Mouse (Mus musculus) liver, postnatal 0 days (tissue): Measurements from ENCODE around the gene Rnf207. TPM values are rescaled to one million over a fixed set of nuclear protein-coding genes. Genes with fewer than 3 reads are reported as not detected.

Experiments used
- ATAC-seq: fragments of 200-750 bp; cut with Nextera tagmentation; 2 replicates; pipeline ENCODE4 v1.8.0; 2017; ENCODE audit warnings: mild to moderate bottlenecking, moderate library complexity
- DNase-seq: peaks from one replicate; pipeline ENCODE4 v3.0.0-alpha.2; 2016
- H3K27ac ChIP-seq: fragments of 300-500 bp; sonication (generic); 2 replicates; pipeline ENCODE4 v1.5.1; 2014; ENCODE audit warnings: antibody characterized with exemption, moderate library complexity, mild to moderate bottlenecking, low read depth
- H3K27me3 ChIP-seq: fragments of 300-500 bp; sonication (generic); 2 replicates; pipeline ENCODE4 v1.6.1; 2014; ENCODE audit warnings: low read length, control low read depth, mixed read lengths; ENCODE audit not compliant: insufficient read depth
- H3K36me3 ChIP-seq: fragments of 300-500 bp; sonication (generic); replicated peaks from 2 replicates; pipeline ENCODE4 v1.6.1; 2014; ENCODE audit warnings: mild to moderate bottlenecking, control low read depth, low read length, moderate library complexity, mixed read lengths; ENCODE audit not compliant: insufficient read depth
- H3K4me1 ChIP-seq: fragments of 300-500 bp; sonication (generic); 2 replicates; pipeline ENCODE4 v1.6.1; 2014; ENCODE audit warnings: antibody characterized with exemption, mild to moderate bottlenecking, control low read depth; ENCODE audit not compliant: insufficient read depth
- H3K4me2 ChIP-seq: fragments of 300-500 bp; sonication (generic); 2 replicates; pipeline ENCODE4 v1.6.1; 2014; ENCODE audit warnings: low read depth, mild to moderate bottlenecking, low read length, moderate library complexity, mixed read lengths
- H3K4me3 ChIP-seq: fragments of 300-500 bp; sonication (generic); 2 replicates; pipeline ENCODE4 v1.5.1; 2014; ENCODE audit warnings: low read depth, low read length
- H3K9ac ChIP-seq: fragments of 300-500 bp; sonication (generic); replicated peaks from 2 replicates; pipeline ENCODE4 v1.6.1; 2014; ENCODE audit warnings: mild to moderate bottlenecking, moderate library complexity
- H3K9me3 ChIP-seq: fragments of 300-500 bp; sonication (generic); 2 replicates; pipeline ENCODE4 v1.6.1; 2016; ENCODE audit warnings: mild to moderate bottlenecking, control low read depth, low read length, mixed read lengths
- CTCF ChIP-seq: sonication (generic); IDR thresholded peaks from 2 replicates; pipeline ENCODE4 v1.5.1; 2016; ENCODE audit warnings: antibody characterized with exemption, low read depth
- EP300 ChIP-seq: IDR thresholded peaks from 2 replicates; pipeline ENCODE4 v1.6.1; 2016; ENCODE audit warnings: antibody characterized with exemption, low read depth, mild to moderate bottlenecking
- WGBS: fragments of 180-500 bp; shearing (Covaris S2); extraction: QIAGEN DNeasy Blood & Tissue Kit; methylation state at CpG from one replicate; pipeline ENCODE4 v1.1.7; 2014; ENCODE audit not compliant: insufficient replicate concordance; 5-methylcytosine and 5-hydroxymethylcytosine counted together
- polyA plus RNA-seq: library from polyadenylated mRNA; unstranded; fragments of >200 nt; fragmentation: Nextera tagmentation; extraction: Ambion mirVana; gene quantifications from 2 replicates; pipeline ENCODE4 v1.2.1, GENCODE M21; 2015

The Rnf207 gene
- polyA plus RNA-seq, 1 experiment from 2014 or later: 0.13 TPM

DNA sequence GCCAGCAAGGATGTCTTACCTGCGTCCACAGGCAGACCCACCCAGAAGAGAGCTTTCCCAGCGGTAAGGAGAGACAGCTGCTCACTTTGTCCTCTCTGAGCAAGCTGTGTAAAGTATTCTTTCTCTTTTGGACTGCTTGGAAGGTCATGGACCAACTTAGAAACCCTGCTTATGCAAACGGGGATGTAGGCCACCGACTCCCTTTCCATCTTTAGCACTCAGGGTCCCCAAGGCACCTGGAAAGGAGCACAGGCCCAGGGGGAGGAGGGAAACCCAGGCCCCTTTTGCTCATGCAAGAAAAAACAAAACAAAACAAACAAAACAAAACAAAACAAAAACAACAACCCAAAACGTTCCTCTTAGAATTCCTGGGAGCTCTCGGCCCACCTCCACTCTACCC, 27.2 kb downstream of the Rnf207 start, which contains the start of gene Hes3:
Gene Hes3, minus strand, starts transcription at position 101 of the 400 bp plus-strand sequence.
- no peak for TF ChIP-seq EP300
- TF ChIP-seq CTCF: no peak
- no peaks in the 10 kb centered on the region for H3K9me3 ChIP-seq
- no peak for DNase-seq
- H3K9ac ChIP-seq: no peak within 1 kb of the TSS
- H3K4me3 ChIP-seq: no peak within 1 kb of the TSS
- ATAC-seq: no peak
- H3K4me1 ChIP-seq: peaks cover 10% of the 10 kb centered on the region
- H3K4me2 ChIP-seq: no peak within 1 kb of the TSS
- WGBS: 39% methylated on average over 6 of the region's 6 CpGs
- no peaks in the 10 kb centered on the region for H3K36me3 ChIP-seq
- H3K27me3 ChIP-seq: peaks cover 62% of the 10 kb centered on the region
- H3K27ac ChIP-seq: no peak within 1 kb of the TSS

- no peak overlapping the region for H3K27ac ChIP-seq
- ATAC-seq (no peak), DNase-seq (no peak)
- TF ChIP-seq CTCF: no peak
- TF ChIP-seq EP300: no peak
- WGBS: 22% methylated on average over 11 of the region's 11 CpGs
- no peak overlapping the region for H3K4me3 ChIP-seq
- H3K36me3 ChIP-seq: no peaks in the 10 kb centered on the region
- peaks cover 10% of the 10 kb centered on the region for H3K4me1 ChIP-seq
- no peak overlapping the region for H3K4me2 ChIP-seq
- H3K9ac ChIP-seq: no peak overlapping the region
- H3K9me3 ChIP-seq: no peaks in the 10 kb centered on the region
- peaks cover 68% of the 10 kb centered on the region for H3K27me3 ChIP-seq
These were observed 27.8 kb downstream of the Rnf207 start for GRCm38 (mm10) chr4:152290991-152291390.

DNA sequence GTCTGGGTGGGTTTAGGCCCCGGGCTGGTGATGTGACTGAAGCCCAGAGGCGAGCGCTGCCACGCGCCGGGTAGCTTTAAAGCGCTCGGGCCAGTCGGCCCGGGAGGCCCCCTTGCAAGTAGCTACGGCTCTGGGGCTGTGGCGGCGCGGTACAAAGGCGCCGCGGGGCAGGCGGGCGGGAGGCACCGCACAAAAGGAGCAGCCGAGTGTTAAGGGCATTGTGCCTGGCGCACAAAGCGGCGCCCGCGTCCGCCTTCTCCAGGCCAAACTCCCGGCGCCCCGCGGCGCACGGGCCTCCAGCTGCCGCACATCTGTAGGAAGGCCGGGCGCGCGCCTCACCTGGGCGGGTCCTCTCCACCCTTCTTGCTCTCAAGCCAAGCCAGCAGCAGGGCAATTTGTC, 28.4 kb downstream of the Rnf207 start:
- no peaks in the 10 kb centered on the region for H3K9me3 ChIP-seq
- H3K27ac ChIP-seq: no peak overlapping the region
- H3K4me3 ChIP-seq: no peak overlapping the region
- TF ChIP-seq CTCF (no peak), EP300 (no peak)
- 2% methylated on average over 39 of the region's 39 CpGs for whole genome bisulfite sequencing
- DNase-seq (no peak), ATAC-seq (no peak)
- no peak overlapping the region for H3K9ac ChIP-seq
- H3K4me1 ChIP-seq: peaks cover 4% of the 10 kb centered on the region
- no peaks in the 10 kb centered on the region for H3K36me3 ChIP-seq
- H3K27me3 ChIP-seq: peaks cover 74% of the 10 kb centered on the region
- no peak overlapping the region for H3K4me2 ChIP-seq

DNA sequence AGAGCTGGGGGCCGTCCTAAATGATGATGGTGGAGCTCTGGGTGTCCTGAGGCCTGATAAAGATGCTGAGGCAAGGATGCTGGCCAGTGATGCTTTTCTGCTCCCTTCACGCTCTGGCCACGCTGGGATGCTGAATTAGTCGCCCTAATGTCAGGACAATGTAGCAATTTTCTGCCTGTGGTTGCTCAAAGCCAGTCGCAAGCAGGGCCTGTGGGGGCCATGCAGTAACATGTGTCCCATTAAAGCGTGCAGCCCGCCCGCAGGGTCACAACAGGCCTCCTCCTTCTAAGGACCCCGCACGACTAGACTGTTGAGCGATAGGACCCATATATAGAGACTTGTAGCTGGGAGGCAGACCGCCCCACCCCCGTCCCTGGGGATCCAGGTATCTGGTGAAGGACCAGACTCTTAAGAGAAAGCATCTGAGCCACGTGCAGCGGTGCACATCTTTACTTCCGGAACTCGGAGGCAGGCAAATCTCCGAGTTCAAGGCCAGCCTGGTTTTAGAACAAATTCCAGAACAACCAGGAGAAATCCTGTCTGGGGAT, 30.3 kb downstream of the Rnf207 start:
- Histone ChIP-seq H3K27ac (no peak overlapping the region), H3K36me3 (no peaks in the 10 kb centered on the region), H3K9me3 (no peaks in the 10 kb centered on the region), H3K27me3 (peaks cover 91% of the 10 kb centered on the region), H3K9ac (no peak overlapping the region), H3K4me2 (no peak overlapping the region), H3K4me1 (peaks cover 3% of the 10 kb centered on the region), H3K4me3 (no peak overlapping the region)
- ATAC-seq (no peak), DNase-seq (no peak)
- 55% methylated on average over 18 of the region's 18 CpGs for WGBS
- no peak for TF ChIP-seq EP300
- TF ChIP-seq CTCF: no peak

DNA sequence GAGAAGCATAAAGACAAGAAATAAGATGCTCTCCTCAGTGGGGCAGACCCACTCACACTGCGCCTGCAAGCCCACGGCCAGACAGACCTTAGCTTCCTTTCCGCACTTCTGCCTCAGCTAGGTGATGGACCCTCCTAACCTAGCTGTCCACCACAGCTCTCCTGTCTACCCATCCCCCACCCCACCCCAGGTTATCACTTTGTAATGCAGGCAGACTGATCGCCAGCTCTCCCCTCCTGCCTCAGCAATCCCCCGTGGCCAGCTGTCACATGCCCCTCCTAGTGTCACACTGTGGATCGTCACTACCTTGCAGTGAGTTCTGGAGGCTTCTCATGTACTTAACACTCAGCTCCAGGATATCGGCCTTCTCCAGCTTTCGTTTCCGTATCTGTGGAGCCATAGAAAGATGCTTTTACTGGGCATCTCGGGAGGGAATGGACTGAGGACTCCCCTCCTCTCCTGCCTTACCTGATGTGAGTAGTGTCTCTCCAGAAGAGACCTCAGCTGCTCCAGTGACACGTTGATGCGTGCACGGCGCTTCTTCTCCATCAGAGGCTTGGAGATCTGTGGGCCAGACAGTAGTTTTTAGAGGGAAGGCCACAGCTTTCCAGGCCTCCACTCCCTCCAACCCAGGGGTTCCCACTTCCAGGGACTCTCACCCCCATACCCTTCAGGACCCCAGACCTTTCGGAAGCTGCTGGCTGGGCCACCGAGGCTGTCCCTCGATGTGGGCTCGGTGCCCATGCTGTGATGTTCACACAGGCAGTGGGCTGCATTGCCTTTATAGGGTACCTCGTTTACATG, 31.3 kb downstream of the Rnf207 start:
- Histone ChIP-seq H3K27ac (no peak overlapping the region), H3K36me3 (no peaks in the 10 kb centered on the region), H3K9me3 (no peaks in the 10 kb centered on the region), H3K4me3 (no peak overlapping the region), H3K4me2 (no peak overlapping the region), H3K4me1 (peaks cover 7% of the 10 kb centered on the region), H3K9ac (no peak overlapping the region), H3K27me3 (peaks cover 90% of the 10 kb centered on the region)
- WGBS: 21% methylated on average over 19 of the region's 19 CpGs
- ATAC-seq (no peak), DNase-seq (no peak)
- no peak for TF ChIP-seq CTCF
- TF ChIP-seq EP300: no peak

DNA sequence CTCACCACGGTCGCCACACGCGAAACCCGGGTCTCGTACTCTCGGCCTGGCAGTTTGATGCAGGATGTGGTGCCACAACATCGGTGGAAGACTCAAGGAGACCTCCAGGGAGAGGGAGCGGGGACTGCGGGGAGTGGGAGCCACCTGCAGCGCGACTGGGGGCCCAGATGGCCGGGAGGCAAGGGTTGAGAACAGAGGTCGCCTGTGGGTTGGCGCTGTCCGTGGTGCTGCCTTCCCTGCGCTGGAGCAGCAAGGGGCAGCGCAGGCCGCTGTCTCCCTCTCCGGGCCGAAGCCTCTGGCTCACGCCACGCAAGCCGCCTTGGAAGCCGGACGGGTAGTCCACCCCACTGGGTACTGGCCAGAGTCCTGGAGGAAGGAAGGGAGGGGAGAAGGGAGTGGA, 31.9 kb downstream of the Rnf207 start:
- Histone ChIP-seq H3K9ac (no peak overlapping the region), H3K4me1 (peaks cover 7% of the 10 kb centered on the region), H3K4me2 (no peak overlapping the region), H3K27ac (no peak overlapping the region), H3K9me3 (no peaks in the 10 kb centered on the region), H3K36me3 (no peaks in the 10 kb centered on the region), H3K27me3 (peaks cover 91% of the 10 kb centered on the region), H3K4me3 (no peak overlapping the region)
- ATAC-seq: no peak; the same call in 1 of the 2 replicates
- DNase-seq: peak; percentile 79
- WGBS: 6% methylated on average over 26 of the region's 26 CpGs
- TF ChIP-seq CTCF: no peak
- TF ChIP-seq EP300: no peak
